Mouse (Mus musculus) retina, adult 2 months (tissue): ENCODE results near the gene Sarm1.
"Not testable (repeated sequence)": the region's sequence is repeated elsewhere in the genome, so short reads cannot be mapped to it uniquely, and the experiment has no call there.

Experiments used
- DNase-seq: peaks from one replicate; pipeline ENCODE4 v3.0.0-alpha.2; 2012; ENCODE audit warnings: low read depth, low spot score

Gene Sarm1

DNA sequence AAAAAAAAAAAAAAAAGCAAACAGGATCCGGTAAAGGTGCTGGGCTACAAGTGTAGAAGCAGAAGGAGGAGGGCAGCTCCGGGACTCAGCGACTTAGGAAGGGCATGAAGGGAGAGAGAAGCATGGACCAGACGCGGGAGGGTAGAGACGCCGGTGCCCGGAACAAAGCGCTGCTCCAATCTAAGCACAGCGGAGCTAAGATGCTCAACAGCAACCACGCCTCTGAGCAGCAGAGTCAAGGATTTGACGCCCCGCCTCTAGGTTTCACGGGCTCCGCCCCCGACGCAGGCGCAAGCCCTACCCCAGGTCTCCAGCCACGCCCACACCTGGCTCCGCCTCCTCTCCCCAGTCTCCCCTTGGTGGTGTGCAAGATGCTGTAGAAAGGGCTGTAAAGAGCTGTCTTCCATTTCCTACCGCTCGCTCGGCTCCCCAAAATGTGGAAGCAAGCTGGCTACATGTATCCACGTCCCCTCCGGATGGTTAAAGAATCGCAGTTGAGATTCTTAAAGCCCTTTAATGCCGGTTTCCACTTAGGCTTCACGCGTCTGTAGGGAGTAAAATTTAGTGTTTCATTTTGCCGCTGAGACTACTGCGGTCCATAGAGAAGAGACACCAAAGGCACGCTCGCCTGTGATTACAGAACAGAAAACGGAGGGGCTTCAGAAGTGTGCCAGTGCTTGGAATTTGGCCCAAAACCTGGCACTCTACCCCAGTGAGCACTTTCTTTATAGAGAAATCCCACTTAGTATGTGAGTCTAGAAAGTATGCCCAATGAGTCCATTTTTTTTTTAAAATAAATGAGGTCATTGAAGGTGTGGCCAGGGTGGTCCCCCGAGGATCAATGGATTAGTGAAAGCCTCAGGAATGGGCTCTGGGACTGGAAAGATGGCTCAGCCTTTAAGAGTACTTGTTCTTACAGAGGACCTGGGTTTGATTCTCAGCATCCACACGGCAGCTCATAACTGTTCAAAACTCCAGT is at the start of gene Sarm1:
Sarm1 (minus strand) TSS at position 211 of the 979 bp plus-strand sequence.
- peak; percentile 94 for DNase-seq

DNA sequence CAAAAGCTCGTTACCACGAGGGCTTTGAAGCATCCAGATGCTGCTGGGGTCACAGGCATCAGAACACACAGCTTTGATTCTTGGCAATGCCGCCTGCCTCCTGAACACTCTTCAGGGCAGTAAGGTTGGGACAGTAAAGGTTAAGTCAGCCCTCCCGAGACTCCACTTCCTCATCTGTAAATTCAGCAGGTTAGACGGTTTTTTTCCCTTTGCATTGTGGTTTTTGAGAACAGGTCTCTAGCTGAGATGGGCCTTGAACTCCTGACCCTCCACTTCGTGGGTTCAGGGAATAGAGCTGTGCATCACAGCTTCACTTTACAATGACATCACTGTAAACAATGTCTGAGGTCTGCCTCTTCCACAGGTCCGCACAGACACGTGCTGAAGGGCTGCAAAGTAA is 47.6 kb upstream of the Sarm1 start:
- no peak for DNase-seq

GRCm38 (mm10) chr11:78544449-78545111 is 47.0 kb upstream of the Sarm1 start:
- DNase-seq = no peak

GRCm38 (mm10) chr11:78540358-78540757 is 42.8 kb upstream of the Sarm1 start:
- DNase-seq = no peak

DNA sequence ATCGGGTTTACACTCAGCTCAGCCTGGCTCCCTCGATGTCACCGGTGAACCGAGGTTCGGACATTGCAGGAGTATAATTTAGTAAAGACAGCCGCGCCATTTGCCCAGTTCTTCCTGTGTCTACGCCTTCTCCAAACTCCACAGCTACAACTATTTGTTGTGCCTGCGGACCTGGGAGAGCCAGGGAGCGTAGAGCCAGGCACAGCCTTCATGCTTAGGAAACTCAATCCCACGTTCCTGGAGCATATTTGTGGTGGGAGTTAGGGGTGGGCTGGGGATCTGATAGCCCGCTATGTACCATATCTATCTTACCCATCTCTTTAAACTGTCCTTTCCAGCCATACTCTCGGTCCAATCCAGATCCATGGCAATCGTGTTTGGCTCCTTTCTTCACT is 39.1 kb upstream of the Sarm1 start:
- no peak for DNase-seq

DNA sequence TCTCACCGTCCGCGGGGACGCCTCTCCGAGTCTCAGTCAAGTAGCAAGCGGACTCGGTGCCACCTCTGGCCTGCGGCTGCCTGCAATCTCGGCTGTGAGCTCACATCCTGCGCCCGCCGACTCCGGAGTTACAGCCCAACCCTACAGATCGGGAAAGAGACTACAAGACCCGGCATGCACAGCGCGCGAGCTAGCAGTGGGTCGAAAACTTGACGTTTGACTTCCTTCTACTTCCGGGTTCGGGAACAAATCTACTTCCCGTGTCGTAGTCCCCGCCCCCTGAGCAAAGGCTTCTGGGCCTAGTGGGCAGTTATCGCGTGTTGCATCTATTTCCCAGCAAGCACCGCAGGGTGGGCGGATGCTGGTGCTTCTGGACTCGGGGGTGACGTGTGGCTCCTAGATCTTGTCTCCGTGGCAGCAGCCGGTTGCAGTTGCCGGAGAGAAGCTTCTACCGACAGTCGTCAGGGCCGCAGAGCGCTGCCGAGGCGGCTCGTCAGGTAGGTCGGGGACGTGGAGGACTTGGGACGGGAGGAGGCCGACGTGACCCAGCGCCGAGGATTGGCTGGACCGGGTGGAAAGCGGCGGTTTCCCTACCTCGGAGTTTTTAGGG is 38.6 kb upstream of the Sarm1 start, which contains the start of the genes Tnfaip1 and Ift20:
Tnfaip1 (minus strand) TSS at position 253 of the 610 bp plus-strand sequence.
Ift20 (plus strand) TSS at position 282 of the 610 bp plus-strand sequence.
- peak; percentile 96 for DNase-seq

DNA sequence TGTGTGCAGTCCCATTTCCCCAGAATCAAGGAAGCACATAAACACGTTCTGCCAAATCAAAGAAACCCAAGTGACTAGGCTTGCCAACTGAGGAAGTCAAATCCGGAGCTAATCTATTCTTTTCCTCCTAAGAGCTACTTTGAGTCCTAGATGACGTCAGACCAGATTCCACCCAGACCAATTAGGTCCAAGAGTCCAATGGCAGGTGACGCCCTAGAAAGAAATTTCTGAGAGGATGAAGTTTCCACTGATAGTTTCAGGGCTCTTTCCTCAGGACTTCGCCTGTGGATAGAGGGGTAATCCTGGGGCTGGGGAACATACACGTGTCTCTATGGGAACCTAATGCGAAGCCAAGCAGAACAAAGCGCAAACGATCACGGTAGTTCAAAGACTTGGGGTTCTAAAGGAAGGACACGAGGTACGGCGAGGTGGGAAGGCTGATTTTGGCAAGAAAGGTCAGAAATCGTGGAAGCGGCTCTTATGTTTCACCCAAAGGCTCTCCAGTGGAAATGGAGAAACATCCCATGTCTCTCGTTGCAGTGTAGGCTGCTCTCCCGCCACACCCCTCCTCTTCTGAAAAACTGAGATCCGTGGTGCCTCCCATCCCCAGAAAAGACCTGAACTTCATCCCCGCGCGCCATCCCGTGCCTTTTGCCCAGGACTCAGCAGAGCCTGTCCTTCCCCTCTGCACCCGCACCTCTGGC is 38.0 kb upstream of the Sarm1 start:
- no peak for DNase-seq

- DNase-seq = no peak
Measured at GRCm38 (mm10) chr11:78534516-78534915, 37.0 kb upstream of the Sarm1 start.

DNA sequence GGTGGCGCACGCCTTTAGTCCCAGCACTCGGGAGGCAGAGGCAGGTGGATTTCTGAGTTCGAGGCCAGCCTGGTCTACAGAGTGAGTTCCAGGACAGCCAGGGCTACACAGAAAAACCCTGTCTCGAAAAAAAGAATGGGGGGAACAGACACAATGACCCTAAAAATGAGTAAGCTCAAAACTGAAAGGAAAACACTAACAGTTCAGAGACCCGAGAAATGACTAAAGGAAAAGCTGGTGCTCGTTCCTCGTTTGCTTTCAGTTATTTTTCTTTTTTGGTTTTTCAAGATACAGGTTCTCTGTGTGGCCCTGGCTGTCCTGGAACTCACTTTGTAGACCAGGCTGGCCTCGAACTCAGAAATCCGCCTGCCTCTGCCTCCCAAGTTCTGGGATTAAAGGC is 34.0 kb upstream of the Sarm1 start:
- DNase-seq = not testable (repeated sequence)

DNA sequence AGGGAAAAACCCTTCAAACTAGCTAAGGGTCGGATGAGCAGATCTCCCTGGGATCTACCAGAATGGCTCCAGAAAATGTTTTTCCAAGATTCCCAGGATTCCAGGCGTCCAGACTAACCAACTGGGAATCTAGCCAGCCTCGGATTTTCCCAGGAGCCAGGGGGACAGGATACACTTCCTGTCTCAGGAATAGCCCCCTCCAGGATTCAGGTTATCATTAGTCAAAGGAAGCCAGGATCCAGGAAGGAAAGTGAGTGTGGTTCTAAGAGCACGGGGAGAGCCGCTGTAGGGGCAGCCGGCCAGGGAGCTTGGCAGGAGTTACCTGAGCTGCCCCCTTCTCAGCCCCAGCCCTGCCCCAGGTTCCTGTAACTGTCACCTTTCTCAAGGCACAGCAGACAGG is 33.5 kb upstream of the Sarm1 start:
- no peak for DNase-seq

DNA sequence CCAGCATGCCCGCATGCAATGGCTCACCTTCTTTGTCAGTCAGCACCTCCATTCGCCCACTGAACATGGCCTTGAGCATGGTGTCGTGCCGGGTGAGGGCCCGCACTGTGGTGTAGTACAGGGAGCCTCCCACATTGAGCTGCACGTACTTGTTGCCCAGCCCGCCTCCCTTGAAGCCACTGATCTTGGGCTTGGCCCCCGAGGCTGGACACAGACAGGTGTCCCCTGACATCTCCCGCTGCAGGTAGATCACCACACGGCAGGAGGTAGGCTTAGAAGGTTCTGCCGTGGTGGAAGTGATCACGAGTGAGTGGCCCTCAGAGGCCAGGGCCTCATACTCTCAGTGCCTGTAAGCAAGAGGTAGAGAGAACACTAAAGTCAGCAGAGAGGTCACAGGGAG is 32.4 kb upstream of the Sarm1 start:
- no peak for DNase-seq

GRCm38 (mm10) chr11:78528714-78529113 is 31.2 kb upstream of the Sarm1 start:
- no peak for DNase-seq

GRCm38 (mm10) chr11:78524838-78525237 is 27.3 kb upstream of the Sarm1 start:
- DNase-seq = no peak

- no peak for DNase-seq
Measured at GRCm38 (mm10) chr11:78523241-78523955, 25.8 kb upstream of the Sarm1 start.

- no peak for DNase-seq
Measured at GRCm38 (mm10) chr11:78522481-78522997, 25.0 kb upstream of the Sarm1 start.

DNA sequence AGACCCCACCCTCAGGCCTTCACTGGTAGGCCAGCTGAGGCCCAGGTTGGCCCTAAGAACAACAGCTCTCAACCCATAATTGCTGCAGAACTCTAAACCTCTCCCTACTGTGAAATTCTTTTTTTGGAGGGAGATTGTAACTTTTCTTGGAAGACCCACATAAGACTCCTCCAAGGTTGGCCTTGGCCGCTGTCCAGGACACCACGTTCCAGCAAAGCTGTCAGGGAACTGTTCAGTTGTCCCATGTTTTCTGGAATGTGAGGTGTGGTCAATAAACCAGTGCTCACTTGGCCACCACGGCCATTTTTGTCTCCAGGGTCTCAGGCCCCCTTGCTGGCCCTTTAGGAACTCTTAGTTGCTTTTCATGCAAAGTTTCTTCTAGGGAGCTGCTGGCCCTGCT is 24.3 kb upstream of the Sarm1 start:
- DNase-seq = no peak

- no peak for DNase-seq
Measured at GRCm38 (mm10) chr11:78518931-78519330, 21.4 kb upstream of the Sarm1 start.

GRCm38 (mm10) chr11:78515549-78516325 is 18.2 kb upstream of the Sarm1 start:
- DNase-seq = no peak

GRCm38 (mm10) chr11:78513106-78513790 is 15.7 kb upstream of the Sarm1 start:
- DNase-seq = no peak
